Mouse (Mus musculus) stomach, postnatal 0 days (tissue): ENCODE data around the gene Pdzrn4.

Source experiments
- CTCF ChIP-seq: IDR thresholded peaks from 2 replicates; pipeline ENCODE4 v1.5.1; 2016; ENCODE audit warnings: antibody characterized with exemption, low read depth, mild to moderate bottlenecking, moderate library complexity
- EP300 ChIP-seq: optimal IDR thresholded peaks from 2 replicates; pipeline ENCODE3; 2016; ENCODE audit warnings: antibody characterized with exemption

DNA sequence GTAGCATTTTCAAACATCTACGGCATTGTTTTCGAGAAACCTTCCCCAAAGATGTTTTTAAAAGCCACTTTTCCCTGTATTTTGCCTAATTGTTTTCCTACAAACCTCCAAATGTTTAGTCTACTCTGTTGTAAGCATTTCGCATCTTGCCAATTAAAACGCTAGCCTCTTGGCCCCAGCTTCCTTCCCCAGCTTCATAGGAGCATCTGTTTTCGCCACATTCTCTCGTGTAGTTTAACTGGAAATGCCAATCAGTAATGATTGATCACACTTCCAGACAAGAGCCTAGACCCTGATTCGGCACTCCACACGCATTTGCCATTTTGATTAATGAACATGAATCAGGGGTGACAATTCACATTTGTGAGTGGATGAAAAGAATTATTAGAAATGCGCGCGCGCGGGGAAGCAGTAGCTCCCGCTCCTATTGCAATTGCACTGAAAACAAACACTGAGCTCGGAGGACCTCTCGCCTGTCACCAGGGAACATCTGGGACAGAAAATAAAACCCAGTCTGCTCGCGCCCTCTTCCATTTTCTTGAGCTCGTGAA, 45.0 kb downstream of the Pdzrn4 start:
- TF ChIP-seq CTCF = no peak
- TF ChIP-seq EP300 = no peak
